Mouse (Mus musculus) adrenal gland, adult 2 months (tissue): ENCODE measurements around the gene Xcl1. TPM values are rescaled to one million over a fixed set of nuclear protein-coding genes. Genes with fewer than 3 reads are reported as not detected.
"Not testable (repeated sequence)": the region's sequence is repeated elsewhere in the genome, so short reads cannot be mapped to it uniquely, and the experiment has no call there.

Experiments
- DNase-seq: peaks from one replicate; pipeline ENCODE4 v3.0.0; 2021
- long read RNA-seq: library from polyadenylated mRNA; stranded (forward); transcript quantifications from one replicate; pipeline ENCODE4 v2.0.0, GENCODE M21; 2021
- polyA plus RNA-seq: library from polyadenylated mRNA; depleted of rRNA; stranded (reverse); fragments of >200 nt; gene quantifications from 2 replicates; pipeline ENCODE4 v1.2.3, GENCODE M21; 2012; rRNA removed
- total RNA-seq, 2 experiments: library from RNA; stranded (reverse); gene quantifications; 2 replicates each; pipeline ENCODE4 v1.2.3; 2021

Gene Xcl1
- total RNA-seq (under 1 TPM in 1 of 2 experiments, not detected in 1; 0.83 TPM), polyA plus RNA-seq (not detected in 2 replicates)
- long read RNA-seq = 0 reads

DNA sequence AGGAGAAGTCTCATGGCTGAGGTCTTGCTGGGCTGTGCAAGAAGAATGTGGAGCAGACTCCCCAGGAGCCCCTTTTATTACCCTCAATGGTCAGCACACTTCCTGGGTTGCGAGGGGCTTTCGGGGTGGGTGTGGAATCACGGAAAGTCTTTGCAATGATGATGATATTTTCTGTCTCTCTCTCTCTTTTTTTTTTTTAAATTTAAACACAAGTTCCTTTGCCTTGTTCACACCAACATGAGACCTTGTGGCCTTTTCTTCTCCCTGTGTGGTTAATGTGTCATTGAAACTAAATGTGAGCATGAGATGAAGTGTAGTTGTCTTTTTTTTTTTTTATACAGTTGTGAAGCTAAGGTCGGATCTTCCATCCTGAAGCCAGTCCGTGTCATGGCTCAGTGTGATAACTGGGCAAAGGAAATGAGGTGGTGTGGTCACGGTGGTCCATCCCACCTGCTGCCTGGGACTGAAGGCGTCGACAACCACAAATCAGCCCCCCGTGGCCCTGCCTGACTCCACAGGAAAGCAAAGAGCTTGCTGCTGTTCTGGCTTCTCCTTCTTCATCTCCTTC, at the start of gene Xcl1:
TSS of gene Xcl1 (minus strand) at position 51 of the 568 bp plus-strand sequence.
- no peak for DNase-seq

DNA sequence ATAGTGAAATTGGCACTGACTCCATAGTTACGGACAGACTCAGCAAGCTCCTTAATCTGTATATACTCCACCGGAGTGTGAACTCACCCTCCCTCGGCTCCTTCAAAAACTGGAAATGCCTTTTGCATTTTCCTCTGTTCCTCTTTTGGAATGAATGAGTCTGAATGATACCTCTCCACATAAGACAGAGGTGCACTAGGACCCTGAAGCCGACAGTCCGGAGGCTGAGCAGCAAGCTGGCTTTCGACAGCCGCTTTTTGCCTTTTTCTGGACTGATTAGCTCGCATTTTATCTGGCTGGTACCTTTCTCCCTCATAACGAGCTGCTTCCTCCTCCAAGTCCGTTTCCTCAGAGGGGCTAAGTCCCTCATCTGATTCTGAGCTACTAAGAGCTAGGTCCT, 49.4 kb upstream of the Xcl1 start:
- not testable (repeated sequence) for DNase-seq

DNA sequence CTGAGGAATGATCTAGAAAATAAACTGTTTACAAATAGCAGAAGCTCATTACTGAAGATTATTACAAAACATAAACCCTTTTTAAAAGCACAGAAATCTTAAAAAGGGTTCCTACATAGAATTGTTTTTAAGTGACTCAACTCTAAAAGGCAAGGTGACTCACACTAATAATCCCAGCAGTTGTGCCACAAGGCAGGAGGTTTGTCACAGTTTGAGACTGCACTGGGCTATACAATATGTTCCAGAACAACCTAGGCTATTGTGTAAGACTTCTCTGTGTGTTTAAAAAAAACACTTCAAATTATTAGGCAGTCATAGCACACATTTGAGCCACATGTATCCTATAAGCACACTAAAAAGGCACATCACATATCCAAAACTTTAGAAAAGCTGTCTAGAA, 42.0 kb upstream of the Xcl1 start:
- no peak for DNase-seq

DNA sequence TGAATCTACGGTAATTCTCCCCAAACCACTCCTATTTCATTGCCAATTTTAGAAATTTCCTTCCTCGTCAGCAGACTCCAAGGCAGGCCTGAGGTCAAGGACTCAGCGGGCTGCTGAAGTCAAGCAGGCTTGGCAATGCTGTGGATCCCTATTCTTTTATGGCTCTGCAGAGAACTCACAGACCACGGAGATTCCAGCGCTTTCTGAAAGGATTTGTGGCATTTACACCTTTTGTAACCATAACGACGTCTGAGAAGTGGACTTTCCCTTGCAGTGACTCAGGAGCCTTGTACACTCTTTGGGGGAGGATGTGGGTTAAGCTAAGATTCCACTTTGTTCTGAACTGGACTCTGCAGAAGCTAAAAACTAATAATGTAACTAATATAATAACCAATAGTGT, 40.4 kb upstream of the Xcl1 start:
- peak; percentile 15 for DNase-seq

DNA sequence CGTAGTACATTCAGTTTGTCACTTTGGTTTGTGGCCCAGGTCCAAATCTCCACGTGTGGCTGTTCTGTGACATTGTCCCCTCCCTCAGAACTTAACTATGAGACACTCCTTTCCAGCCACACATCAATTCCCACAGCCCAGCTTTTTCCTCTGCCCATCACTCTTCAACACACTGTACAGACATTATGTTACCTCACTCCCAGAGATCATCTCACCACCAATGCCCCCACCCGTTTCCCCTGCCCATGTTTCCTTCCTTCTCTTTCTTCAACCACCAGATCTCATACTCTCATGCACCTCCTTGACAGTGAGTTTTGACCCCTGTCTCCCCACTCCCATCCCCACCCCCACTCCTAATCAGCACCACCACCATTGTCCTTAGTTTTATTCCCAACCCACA, 39.9 kb upstream of the Xcl1 start:
- no peak for DNase-seq

DNA sequence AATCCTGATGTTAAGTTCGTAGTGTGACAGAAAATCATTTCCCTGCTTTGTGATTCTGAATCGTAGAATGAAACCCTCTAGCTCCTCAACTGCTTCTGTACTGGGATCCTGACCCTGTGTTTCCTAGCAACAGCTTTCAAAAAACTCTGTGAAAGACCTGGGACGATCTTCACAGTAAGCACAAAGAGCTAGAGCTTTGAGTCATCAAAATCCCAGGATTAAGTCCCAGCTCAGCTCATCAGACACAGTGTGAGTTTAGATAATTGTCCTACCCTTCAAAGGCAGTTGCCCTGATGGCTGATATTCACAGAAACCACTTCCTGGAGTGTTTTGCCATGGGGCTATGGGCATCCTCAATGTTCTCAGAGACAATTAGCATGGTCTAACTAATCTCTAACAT, 38.5 kb upstream of the Xcl1 start:
- DNase-seq = no peak

DNA sequence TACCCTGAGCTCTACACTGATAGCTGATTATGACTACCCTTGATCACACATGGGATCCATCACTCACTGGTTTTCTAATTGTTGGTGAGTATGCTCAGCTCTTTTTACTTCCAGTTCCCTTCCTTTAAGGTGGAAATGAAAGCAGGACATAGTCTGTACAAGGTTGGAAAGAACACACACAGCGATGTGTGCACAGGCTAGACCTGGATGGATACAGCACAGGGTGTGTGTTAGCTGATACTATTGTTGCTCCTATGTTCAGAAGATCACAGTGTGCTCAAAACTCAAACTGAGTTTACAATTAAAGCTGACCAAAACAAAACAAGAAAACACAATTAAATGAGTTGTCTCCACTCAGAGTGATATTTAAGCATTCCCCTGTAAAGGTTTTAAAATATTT, 38.0 kb upstream of the Xcl1 start:
- DNase-seq = no peak

DNA sequence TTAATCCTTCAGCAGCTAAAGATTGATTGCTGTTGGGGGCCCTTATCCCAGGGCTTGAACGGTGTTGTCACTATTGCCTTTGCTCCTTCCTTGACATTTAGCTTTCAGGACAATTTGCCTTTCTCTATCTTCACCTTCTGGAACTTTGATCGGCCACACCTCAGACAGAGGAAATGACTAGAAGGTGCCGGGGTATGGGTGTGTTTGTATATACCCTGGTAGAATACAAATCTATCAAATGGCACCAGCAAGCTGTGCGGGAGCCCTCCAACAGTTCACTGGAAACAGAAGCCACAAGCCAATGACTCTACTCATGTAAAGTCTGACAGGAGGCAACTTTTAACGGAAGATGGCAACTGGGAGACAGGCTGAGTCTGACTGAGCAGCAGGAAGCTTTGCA, 37.4 kb upstream of the Xcl1 start:
- DNase-seq = no peak

DNA sequence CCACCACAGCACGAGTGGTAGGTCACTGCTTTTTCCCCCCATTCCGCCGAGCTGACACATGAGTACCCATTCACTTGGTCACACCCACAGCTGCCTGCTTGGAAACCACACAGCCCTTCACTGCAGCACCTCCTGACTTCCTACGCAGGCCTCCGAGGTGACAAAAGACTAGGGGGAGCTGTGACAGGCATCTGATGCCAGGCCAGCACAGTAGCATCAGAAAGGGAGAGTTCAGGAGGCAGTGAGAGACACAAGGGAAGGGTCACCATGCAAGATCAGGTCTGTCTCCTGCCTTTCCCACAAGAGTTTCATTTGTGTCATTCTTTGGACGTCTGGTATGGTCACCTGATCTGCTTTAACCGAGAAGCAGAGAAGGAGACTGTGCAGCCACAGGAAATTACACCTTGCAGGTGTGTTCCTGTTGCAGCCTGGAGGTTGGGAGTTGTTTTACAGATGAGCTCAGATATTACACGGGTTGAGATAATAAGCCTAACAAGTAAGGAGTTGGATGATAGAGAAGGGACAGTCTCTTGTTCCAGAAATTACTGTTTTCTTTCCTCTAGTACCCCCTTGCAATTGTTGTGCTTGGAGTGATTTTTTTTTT, 30.9 kb upstream of the Xcl1 start:
- DNase-seq = no peak

DNA sequence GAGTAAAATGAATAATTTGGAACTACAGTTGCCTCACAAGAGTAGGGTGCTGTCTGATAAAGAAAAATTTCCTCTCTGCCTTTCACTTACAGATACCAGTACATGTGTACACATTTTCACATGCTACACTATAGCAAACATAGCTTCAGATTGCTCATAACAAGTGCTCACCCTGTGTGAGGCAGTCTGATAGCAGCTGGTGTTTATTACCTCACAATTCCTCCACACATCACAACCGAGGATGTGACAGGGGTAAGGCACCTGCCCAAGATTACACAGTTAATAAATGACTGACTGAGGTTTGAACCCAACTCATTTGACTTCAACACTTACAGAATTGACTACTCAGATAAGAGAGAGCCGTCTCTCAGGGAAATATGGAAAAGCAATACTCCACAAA, 25.3 kb upstream of the Xcl1 start:
- no peak for DNase-seq

DNA sequence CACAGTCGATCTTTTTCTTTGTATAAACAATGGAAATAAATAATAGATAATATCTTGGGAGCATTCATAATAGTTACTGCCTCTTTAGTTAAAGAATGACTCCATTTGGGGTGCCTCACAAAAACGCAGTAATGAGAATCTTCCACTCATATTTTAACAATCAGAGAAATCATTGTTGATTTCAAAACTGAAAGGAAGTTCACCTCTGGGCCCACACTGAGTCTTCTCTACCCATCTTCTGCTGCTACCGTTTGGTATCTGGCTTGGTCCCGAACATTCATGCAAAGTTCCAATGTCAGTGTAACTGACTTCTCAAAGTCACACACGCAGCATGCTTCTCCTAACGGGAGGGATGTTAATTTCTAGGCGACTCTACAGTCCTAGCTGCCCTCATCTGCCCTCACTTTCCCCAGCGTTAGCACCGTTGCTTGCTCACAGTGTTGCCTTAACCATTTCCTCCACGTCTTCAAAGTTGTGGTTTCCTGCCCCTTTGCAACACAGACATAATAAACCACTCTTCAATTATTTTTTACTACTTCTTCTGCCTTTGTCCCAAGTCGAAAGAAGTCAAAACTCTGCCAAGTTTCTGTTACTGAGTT, 24.6 kb upstream of the Xcl1 start:
- DNase-seq = no peak

DNA sequence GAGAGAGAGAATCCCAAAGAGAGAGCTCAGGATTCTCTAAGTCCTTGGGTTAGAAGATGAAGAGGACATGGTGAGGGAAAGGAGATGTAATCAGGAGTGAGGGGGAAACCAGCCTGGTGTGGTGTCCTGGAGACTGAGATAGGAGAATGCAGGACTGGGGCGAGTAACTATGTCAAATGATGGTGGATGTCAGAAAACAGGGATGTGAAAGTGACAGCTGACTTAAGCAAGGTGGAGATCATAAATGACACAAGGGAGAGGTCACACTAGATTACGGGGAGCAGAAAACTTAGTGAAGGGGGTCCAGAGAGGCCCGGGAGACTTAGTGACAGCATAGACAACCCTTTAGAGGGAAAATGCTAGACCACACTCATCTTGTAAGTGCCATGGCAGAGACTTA, 23.8 kb upstream of the Xcl1 start:
- no peak for DNase-seq

DNA sequence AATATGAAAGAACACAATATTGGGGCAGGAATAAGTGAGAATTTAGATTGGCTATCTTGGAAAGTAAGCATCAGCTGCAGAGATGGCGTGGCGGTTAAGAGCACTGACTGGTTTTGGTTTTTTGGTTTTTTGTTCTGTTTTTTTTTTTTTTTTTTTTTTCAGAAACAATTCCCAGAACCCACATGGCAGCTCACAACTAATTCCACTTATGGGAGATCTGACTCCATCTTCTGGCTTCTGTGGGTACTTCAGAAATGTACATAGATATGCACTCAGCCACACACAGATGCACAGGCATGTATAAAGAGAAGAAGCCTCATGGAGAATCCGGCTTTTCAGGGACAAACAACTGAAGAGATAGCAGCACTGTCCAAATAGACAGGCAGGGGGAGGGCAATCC, 22.6 kb upstream of the Xcl1 start:
- no peak for DNase-seq

DNA sequence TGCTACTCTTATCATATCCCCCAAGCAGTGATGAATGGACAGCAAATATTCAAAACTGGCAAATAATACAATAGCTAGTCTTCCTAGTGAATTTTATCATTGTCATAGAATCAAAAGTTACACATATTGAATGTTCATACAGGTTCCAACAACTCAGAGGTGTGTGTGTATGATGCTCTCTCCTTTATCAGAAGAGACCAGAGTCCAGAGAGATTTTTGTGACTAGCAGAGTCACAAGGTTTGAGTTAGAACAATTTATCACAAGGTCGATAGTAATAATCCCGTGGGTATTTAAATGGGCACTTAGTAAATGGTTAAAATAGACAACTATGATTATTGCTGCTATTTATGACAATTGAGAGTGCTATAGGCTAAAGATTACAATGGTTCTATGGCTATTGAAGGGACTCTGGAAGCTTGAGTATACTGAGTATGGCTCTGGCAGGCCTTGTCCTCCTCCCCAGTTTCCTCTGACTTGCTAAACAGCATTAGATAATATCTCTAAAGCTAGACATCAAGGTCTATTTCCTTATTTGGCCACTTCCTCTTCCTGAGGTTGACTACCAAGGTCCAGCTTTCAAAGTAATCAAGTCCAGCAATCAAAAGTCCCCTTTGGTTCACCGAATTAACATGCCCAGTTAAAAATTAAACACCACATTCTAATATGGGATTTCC, 21.5 kb upstream of the Xcl1 start:
- DNase-seq = no peak

DNA sequence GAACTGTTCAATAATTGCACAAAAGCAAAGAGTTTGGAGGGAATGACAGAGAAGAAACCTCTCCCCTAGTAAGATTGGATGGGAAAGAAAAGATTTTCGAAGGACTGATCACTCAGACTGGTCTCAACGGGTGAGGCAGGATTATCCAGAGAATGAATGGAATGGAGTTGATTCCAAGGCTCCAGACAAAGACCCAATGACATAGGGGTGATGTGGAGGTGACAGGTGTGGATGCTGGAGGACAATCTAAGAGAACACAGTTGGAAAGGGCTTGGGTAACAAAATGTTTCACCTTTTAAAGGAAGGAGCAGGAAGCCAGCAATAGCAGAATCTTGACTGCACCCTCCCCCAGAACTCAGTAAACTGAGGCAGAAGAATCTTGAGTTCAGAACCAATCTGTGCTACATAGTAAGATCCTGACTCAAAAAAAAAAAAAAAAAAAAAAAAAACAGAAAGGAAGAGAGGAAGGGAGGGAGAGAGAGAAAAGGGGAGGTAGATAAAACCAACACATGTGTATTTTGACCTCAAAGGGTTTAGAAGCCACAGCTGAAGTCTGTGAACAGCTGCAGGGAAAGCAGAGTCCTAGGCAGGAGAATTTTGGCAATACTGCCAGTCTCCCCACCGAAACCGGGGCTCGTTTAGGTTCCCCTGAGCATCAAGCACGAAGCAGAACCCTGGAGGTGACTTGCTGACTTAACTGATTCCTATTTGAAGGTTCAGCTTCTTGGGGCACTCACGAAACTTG, 20.3 kb upstream of the Xcl1 start:
- no peak for DNase-seq

DNA sequence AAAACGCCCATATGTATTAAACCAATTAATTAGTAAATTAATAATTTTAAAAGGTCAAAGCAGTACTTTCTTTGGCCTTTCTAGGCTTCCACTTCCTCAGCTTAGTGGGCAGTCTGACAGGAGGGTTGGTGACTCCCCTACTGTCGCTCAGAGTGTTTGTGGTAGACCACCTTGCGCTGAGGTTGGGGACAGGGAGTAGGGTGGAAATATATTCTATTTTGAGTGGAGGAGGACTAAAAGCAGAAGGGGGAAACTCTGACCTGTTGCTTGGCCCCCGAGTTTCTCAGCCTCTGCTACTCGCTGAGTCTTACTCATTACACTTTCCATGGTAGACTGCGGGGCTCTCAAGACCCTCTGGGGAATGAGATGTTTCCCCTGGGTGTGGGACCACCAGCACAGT, 18.2 kb upstream of the Xcl1 start:
- no peak for DNase-seq

DNA sequence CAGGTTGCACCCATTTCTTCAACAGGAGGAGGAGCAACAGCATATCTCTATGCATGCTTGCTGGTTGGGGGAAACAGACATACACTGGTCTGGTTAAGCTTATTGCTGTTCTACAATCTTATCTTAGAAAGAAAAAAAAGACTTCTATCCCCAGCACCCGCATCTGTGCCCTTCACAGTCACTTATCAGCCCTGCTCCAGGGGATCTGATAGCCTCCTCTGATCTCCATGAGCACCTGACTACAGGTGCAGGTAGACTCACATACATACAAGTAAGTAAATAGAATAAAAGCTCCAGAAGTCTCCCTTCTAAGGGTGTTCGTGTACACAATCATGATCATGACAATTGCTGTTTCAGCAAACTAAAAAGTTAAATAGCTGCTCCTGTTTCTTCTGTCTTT, 733 bp upstream of the Xcl1 start:
- no peak for DNase-seq

DNA sequence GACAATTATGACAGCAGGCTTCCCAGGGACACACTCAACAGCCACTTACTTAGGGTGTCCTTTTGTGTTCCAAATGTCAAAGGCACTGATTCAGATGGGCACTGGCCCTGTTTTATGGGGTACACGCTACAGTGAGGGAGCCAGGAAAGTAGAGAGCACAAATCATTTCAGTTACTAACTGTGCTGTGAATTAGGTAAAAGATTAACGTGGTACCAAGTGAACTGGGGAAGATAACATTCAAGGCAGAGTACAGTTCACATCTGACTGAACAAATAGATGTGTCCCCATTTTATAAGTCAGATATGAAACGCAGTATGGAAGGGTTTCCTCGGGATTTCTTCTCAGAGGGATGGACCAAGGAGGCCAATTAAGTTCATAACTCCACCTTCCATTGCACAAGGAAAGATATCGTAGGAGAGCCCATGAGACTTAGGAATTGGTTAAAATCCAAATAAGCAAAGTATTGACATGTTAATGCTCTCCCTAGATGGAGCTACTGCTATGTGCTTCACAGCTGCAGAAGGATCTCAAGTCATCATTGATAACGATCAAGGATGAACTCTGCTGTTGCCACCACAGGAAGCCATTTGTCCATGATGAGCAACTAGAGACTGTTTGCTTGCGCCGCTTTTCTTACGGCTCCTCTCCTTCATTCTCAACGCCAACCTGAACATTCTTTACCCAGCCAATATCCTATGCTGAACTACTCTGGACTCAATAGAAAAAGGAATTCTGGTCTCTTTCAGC, 1.7 kb downstream of the Xcl1 start:
- DNase-seq = no peak

DNA sequence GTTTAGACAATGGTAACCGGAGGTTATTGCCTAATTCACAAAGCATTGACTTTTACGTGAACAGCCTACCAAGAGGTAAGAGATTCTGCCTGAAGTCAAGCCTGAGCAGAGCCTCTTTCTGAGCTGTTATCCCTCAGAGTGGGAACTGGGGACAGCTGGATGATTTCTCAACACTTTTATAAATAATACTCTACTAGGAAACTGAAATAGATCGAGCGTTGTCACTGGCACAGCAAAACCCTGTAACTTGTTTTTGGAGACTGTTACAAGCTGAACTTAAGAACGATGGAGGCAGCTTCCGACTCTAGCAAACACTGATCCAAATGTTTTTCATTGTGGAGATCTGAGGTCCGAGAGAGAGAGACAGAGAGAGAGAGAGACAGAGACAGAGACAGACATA, 4.2 kb downstream of the Xcl1 start:
- DNase-seq = no peak

DNA sequence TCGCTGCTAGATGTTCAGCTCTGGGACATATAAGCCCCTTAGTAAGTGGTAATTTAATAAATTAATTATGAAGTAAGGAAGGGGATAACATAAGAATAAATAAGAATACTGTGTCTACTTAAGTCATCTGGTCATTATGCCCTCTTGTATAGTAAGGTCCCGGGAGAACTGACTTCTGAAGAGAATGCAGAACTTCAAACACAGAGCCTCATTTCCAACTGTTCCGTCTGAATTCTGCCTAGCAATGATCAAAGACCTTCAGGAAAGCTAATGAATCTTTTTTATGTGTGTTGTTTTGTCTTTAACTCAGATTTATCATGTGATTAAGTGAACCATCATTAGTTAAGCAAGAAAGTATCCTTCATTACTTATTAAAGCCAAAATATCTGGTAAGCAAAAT, 5.3 kb downstream of the Xcl1 start:
- no peak for DNase-seq

DNA sequence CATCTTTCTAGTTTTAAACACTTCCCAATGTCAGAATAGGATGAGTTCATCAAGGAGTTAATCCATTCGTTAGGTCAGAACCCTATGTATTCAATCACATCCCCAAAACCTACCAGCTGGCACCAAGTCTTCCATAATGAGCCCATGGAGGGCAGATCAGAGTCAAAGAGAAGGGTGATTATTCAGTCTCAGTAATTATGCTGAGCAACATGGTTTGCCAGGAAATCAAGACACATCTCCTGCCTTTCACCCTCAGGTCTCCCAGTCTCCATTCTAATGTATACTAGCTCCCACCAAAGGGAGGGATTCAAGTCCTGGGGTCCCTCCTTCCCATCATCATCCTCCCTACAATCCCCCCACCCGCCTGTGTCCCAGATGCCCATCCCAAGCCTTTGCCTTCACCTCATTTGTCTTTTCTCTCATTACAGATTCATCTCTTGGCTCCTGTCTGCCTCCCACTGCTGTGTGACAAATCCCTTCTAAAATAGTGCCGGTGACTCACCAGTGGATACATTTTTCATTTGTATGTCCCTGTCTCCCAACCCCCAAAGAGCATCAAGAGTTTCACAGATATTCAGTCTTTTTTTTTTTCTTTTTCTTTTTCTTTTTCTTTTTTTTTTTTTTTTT, 8.7 kb downstream of the Xcl1 start:
- peak; percentile 45 for DNase-seq

DNA sequence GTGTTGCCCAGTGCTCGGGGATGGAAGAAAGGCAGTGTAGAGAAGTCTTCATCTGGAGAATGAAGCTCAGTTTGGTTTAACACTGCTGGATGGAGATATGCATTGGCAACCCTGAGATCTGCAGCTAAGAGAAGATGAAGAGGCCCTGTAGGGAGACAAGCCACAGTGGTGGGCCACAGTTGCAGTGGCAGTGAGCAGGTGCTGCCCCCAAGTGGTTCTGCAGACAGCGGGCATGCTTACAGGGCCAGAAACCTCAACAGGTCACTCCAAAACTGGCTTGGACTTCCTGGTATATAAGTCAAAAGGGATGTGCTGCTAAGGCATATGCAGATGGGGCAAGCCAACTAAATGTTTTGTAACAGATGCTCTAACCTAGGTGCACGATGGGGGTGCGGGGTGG, 30.3 kb downstream of the Xcl1 start:
- DNase-seq = peak; percentile 50
